Mouse (Mus musculus) embryonic fibroblast, embryonic 13.5 days (primary cell): Measurements from ENCODE around the gene Siah1a.

Experiments used
- CTCF ChIP-seq: IDR thresholded peaks from 2 replicates; pipeline ENCODE4 v1.5.1; 2011; ENCODE audit warnings: mild to moderate bottlenecking, control low read depth, low read length, moderate library complexity, borderline replicate concordance; ENCODE audit not compliant: insufficient read depth
- POLR2A ChIP-seq: IDR thresholded peaks from 2 replicates; pipeline ENCODE4 v1.6.1; 2011; ENCODE audit warnings: low read depth, mild to moderate bottlenecking, control low read depth, low read length, moderate library complexity

GRCm38 (mm10) chr8:86726959-86727358, 18.8 kb downstream of the Siah1a start:
- TF ChIP-seq CTCF (no peak), POLR2A (no peak)
